Mouse (Mus musculus) stomach, postnatal 0 days (tissue): ENCODE measurements around the gene Tdrd3.

Experiments
- CTCF ChIP-seq: IDR thresholded peaks from 2 replicates; pipeline ENCODE4 v1.5.1; 2016; ENCODE audit warnings: antibody characterized with exemption, low read depth, mild to moderate bottlenecking, moderate library complexity
- EP300 ChIP-seq: optimal IDR thresholded peaks from 2 replicates; pipeline ENCODE3; 2016; ENCODE audit warnings: antibody characterized with exemption

GRCm38 (mm10) chr14:87416755-87417690 is 584 bp downstream of the Tdrd3 start:
- TF ChIP-seq EP300: no peak
- no peak for TF ChIP-seq CTCF
